ENCODE assay signal across 16 mouse cellular contexts in the genomic region with DNA sequence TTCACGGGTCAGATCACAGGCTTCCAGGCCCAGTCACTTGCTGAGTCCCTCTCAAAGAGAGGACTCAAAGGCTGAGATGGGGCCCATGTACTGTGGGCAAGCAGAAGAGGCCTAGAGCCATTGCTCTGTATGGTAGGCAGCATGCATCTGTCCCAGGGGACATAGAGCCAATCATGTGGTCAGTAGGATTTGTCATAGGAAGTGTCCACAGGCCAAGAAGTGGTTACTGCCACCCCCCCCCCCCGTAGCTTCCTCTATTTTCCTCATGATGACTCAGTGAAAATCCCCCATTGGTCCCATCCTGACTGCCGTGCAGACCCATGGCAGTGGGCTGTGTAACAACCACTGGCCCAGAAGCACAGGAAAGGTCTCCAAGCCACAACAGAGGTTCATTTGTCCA. TPM values are rescaled to one million over a fixed set of nuclear protein-coding genes. Genes with fewer than 3 reads are reported as not detected.
DNase-seq lines count a peak whose midpoint lies in the region; ATAC-seq and TF ChIP-seq lines count a peak whose summit lies in the region.
"Had no signal": no experiment of that assay in that cellular context is flagged by ENCODE, and none has a peak within 500 bp of the region (broad histone marks: within the 10 kb centered on the region; RNA-seq: fewer than 3 reads in every experiment).

No protein-coding gene starts in this region.

- no peak overlapping the region for H3K9ac ChIP-seq in heart, embryonic 12.5 days
- no peak overlapping the region for H3K9ac ChIP-seq in midbrain, embryonic 13.5 days (replicated peaks)
- H3K9ac ChIP-seq: embryonic facial prominence, embryonic 12.5 days; heart, embryonic 13.5 days; hindbrain, embryonic 14.5 days; liver, embryonic 14.5 days; stomach, embryonic 15.5 days had no signal

- intact Hi-C loops in left cerebral cortex, adult 2 months (cut with DNase I), result no loop called here

- DNase-seq in heart, adult 11 months, result peak; percentile 94
- DNase-seq in 3134 (ENCODE audit: extremely low read depth, insufficient read length, low spot score), result peak; percentile 72
- DNase-seq in NIH3T3 (ENCODE audit: low read depth), result peak; percentile 75
- no peak for DNase-seq in urinary bladder, postnatal 10 days (ENCODE audit: low spot score)
- DNase-seq in left cerebral cortex, adult 2 months (ENCODE audit: extremely low spot score in 1 of 2, low spot score in 2 of 2), result no peak
- DNase-seq: cerebellum, adult 9-11 months; kidney, postnatal 14 days had no signal

- WGBS in heart, embryonic 12.5 days, result 79% methylated on average over 3 of the region's 3 CpGs
- WGBS in midbrain, embryonic 13.5 days, result 84% methylated on average over 3 of the region's 3 CpGs

- H3K9me3 ChIP-seq in heart, embryonic 12.5 days (replicated peaks), result no peaks in the 10 kb centered on the region
- H3K9me3 ChIP-seq in midbrain, embryonic 13.5 days, result no peaks in the 10 kb centered on the region
- H3K9me3 ChIP-seq: embryonic facial prominence, embryonic 12.5 days; heart, embryonic 13.5 days; midbrain, embryonic 10.5 days; stomach, embryonic 15.5 days had no signal

- no peak overlapping the region for H3K27ac ChIP-seq in heart, embryonic 12.5 days (ENCODE audit: poor library complexity, severe bottlenecking)
- H3K27ac ChIP-seq in left cerebral cortex, adult 2 months, result no peak overlapping the region
- H3K27ac ChIP-seq in midbrain, embryonic 13.5 days, result no peak overlapping the region
- H3K27ac ChIP-seq: embryonic facial prominence, embryonic 12.5 days; heart, embryonic 13.5 days; hindbrain, embryonic 14.5 days; liver, embryonic 14.5 days; midbrain, embryonic 10.5 days had no signal

- 0 out of 2 replicates have a peak, but pooled peaks cover 2% of the 10 kb centered on the region for H3K4me1 ChIP-seq in heart, embryonic 12.5 days (replicated peaks)
- H3K4me1 ChIP-seq in midbrain, embryonic 13.5 days (replicated peaks), result peaks cover 13% of the 10 kb centered on the region; the same call in 1 of the 2 replicates
- H3K4me1 ChIP-seq: embryonic facial prominence, embryonic 12.5 days; stomach, embryonic 15.5 days had no signal

- H3K4me3 ChIP-seq in heart, embryonic 12.5 days, result no peak overlapping the region
- H3K4me3 ChIP-seq in left cerebral cortex, adult 2 months, result no peak overlapping the region
- no peak overlapping the region for H3K4me3 ChIP-seq in midbrain, embryonic 13.5 days (replicated peaks)
- H3K4me3 ChIP-seq: embryonic facial prominence, embryonic 12.5 days; heart, embryonic 13.5 days; midbrain, embryonic 10.5 days; stomach, embryonic 15.5 days had no signal

- H3K36me3 ChIP-seq in heart, embryonic 12.5 days, result no peaks in the 10 kb centered on the region
- no peaks in the 10 kb centered on the region for H3K36me3 ChIP-seq in midbrain, embryonic 13.5 days
- H3K36me3 ChIP-seq: embryonic facial prominence, embryonic 12.5 days; heart, embryonic 13.5 days; midbrain, embryonic 10.5 days; stomach, embryonic 15.5 days had no signal

- no peaks in the 10 kb centered on the region for H3K27me3 ChIP-seq in heart, embryonic 12.5 days (replicated peaks)
- no peaks in the 10 kb centered on the region for H3K27me3 ChIP-seq in midbrain, embryonic 13.5 days
- H3K27me3 ChIP-seq: embryonic facial prominence, embryonic 12.5 days; heart, embryonic 13.5 days; stomach, embryonic 15.5 days had no signal

- no peak for TF ChIP-seq CTCF in left cerebral cortex, adult 2 months (IDR thresholded peaks at IDR 0.05)

- no peak overlapping the region for H3K4me2 ChIP-seq in heart, embryonic 12.5 days
- no peak overlapping the region for H3K4me2 ChIP-seq in midbrain, embryonic 13.5 days (replicated peaks)
- H3K4me2 ChIP-seq: embryonic facial prominence, embryonic 12.5 days; heart, embryonic 13.5 days; hindbrain, embryonic 14.5 days; stomach, embryonic 15.5 days had no signal

- no peak for ATAC-seq in heart, embryonic 12.5 days (ENCODE audit: insufficient number of reproducible peaks, low FRiP score)
- peak; percentile 70 for ATAC-seq in megakaryocyte, adult 5-6 weeks (ENCODE audit: poor library complexity, severe bottlenecking)
- no peak for ATAC-seq in midbrain, embryonic 13.5 days

RNA-seq across cellular contexts. Expression of a gene that starts 59.5 kb away (rescaled TPM):
- 13.4 and 17.3 TPM in 2 replicates for polyA plus RNA-seq in heart, embryonic 12.5 days (2016; fragmentation: Nextera tagmentation; extraction: Ambion mirVana)
- 0.91 and 2.7 TPM in 2 replicates for total RNA-seq in megakaryocyte, adult 5-6 weeks (2015)
- 1.4 and 5.7 TPM in 2 replicates for total RNA-seq in megakaryocyte, adult 5-6 weeks (2017)
- total RNA-seq in left cerebral cortex, adult 2 months (2021), result 10 to 100 TPM; 61.8 to 70.3 TPM
- 53.1 and 69.4 TPM in 2 replicates for polyA plus RNA-seq in midbrain, embryonic 13.5 days (2015; fragmentation: Nextera tagmentation; extraction: Ambion mirVana)

Comparison
In these comparisons a context has a peak if more than half of its experiments do, and no peak if none do; other contexts are left out.
1. DNase-seq: peak in heart, adult 11 months (single experiment), 3134 (single experiment) and NIH3T3 (single experiment); none in urinary bladder, postnatal 10 days (single experiment) and left cerebral cortex, adult 2 months (0 of 2).
2. RNA of a gene that starts 59.5 kb away (total RNA-seq): 61.8 to 70.3 TPM in left cerebral cortex, adult 2 months; 0.91 to 5.7 TPM in megakaryocyte, adult 5-6 weeks; every median in the first group is over 4 times any median in the second.